Mouse (Mus musculus): ENCODE results near the gene Opn3.

DNA sequence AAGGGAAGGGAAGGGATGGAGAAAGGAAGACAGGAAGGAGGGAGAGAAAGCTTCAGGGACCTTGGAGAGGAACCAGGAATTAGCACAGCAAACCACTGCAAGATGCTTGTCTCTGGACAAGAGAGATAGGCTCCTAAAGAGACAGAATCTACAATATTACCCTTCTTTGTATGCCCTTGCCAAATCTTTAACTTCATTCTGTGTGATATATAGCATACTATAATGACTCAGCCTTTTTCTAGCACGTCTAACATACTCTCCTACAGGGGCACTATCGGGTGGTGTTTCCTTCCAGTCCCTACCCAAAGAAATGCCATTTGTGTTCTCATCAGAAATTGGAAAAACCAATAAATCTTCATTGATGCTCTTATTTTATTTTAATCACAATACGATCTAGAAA is 61.5 kb downstream of the Opn3 start:
- no peak for TF ChIP-seq CTCF (IDR thresholded peaks at IDR 0.05; ENCODE audit: extremely low read depth, insufficient read depth, low read length)
- no peak for TF ChIP-seq POLR2A (IDR thresholded peaks at IDR 0.05; ENCODE audit: extremely low read depth, insufficient read depth, low read length)

Measured in cortical plate, adult 2 months (tissue).